Mouse (Mus musculus): ENCODE data around the gene Gm43951.

Gm43951 gene

DNA sequence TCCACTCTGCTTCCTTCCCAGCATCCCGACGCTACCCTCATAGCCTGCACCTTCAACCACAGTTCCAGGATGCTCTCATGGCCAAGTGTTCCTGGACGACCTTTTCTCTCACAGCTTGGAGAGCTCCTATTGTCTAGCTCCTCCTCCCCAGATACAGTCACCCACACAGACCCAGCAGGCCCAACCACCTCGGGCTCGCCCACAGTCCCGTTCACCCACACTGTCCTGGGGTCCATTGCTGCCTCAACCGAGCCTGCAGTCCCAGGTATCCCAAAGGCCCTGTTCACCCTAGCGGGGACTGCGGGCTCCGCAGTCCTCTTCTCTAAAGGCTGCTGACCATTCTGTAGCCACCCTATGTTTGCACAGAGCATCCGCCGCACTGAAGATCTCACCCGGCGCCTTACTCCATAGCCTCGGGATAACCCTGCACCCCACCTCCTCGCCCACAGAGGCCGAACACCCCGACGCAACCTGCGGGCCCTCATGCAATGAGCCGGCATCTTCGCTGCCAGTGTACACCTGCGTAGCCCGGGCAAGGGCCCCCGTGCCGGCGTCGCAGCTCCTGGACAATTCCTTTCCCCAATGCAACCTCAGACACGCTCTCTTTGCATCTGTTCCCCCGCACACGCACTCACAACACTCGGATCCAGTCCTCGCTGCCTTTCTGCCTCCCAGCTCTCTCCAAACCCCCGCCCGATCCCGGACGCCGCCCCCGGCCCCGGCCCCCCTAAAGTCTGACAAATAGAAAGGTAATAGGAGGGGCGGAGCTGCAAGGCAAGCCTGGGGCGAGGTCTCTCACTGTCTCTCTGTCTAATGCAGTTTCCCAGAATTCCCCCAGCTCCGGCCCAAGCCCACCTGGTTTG is at the start of gene Gm43951:
Gm43951 (minus strand) TSS at position 500 of the 863 bp plus-strand sequence.
- peak; percentile 54 for DNase-seq

DNA sequence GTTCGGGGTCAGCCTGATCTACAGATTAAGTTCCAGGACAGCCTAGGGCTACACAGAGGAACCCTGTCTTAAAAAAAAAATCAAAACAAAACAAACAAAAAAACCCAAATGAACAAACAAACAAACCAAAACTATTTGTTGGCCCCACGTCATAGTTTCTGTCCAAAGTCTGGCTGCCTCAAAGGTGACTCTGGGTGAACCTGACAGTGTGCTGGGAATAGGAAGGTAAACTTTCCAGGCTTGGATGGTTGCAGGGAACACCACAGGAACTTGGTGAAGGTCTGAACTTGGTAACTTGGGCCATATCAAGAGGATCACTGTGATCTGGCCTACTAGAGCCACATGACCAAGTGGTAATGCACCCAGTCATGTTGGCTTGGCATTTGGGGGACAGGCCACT is 49.8 kb upstream of the Gm43951 start:
- no peak for DNase-seq

DNA sequence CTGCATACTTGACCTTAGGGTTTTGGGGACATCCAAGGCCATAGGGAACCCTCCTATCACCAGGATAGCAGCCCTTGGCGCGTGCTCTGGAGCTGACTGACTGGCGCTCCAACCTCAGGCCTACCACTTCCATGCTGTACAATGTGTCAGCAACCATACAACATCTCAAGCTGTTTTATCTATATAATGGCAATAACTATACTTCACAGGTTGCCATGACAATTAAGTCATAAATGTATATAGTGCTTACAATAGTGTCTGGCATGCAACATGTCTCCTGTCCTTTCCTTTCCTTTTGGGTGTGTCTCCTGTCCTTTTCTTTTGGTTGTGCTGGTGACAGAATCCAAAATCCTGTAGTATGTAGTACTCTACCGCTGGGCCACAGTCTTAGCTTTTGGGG is 49.0 kb upstream of the Gm43951 start:
- no peak for DNase-seq

DNA sequence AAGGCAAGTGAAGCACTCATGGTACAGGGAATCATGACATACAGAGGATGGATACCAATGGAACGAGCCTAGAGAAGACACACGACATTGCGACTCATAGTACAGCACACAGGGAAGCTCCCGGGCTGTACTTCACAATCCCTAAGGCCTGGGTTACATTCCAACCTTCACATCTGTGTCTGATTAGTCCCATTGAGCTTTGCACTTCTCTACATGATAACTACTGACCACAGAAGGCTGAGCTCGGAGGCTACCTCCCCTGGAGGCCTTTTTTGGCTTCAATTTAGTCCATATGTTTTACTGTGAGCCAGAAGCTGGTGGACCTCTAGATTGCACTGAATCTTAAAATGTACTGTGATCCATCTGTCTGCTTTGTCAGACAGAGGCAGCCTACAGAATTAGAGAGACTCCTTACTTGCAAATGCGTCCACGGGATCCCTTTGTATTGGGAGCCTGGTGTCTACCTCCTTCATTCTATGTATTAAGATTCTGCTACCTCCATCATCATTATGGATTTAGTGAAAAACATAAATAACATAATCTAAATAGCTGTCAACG is 38.6 kb upstream of the Gm43951 start:
- no peak for DNase-seq

DNA sequence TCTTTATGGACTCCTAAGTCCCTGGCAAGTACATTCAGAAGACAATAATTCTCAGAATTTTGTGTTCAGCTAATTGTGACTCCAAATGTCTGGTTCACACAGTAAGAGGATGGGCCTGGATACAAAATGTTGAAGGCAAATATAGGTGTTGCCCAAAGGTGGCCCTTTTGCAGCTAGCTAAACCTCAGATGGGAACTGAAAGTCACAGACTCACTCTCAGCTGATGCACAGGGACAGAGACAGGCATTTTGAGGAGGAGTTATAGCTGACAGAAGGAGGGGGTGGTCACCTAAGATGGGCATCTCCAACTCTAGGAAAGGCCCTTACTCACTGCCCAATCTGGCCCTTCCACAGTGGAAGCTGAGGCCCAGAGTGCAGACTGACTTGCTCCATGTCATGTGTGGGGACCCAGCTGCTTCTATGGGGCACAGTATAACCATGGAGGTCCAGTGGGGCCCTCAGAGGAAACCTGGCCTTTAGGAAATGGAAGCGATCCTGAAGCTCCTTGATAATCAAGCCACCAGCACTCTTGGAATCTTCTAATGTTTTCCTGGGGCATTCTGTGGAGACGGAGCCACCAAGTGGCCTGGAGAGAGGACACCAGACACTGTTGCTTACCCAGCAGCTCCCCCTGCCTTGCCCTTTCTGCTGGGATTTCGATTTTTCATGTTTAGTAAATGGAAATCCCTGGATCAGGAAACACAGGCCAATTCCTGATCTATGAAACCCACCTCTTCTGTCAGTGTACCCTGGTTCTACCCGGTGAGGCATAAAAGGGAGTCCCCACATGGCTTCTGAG is 33.6 kb upstream of the Gm43951 start:
- DNase-seq = no peak

DNA sequence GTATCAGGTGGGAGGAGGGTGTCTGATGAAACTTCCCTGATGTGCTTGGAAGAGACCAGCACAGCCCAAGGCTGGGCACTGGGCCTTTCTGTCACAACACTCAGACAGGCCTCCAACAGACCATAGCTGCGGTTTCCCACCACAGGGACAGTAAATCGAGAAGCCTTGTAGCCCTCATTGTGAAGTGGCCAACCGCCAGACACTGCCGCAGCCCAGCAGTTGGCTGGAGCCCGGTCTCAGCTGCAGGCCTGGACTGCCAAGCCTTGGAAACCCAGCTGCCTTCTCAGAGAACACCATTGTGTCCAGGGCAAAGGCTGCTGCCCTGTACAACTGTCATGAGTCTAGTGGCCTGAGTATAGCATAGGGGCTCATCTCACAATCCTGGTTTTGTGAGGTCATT is 27.4 kb upstream of the Gm43951 start:
- peak; percentile 23 for DNase-seq

DNA sequence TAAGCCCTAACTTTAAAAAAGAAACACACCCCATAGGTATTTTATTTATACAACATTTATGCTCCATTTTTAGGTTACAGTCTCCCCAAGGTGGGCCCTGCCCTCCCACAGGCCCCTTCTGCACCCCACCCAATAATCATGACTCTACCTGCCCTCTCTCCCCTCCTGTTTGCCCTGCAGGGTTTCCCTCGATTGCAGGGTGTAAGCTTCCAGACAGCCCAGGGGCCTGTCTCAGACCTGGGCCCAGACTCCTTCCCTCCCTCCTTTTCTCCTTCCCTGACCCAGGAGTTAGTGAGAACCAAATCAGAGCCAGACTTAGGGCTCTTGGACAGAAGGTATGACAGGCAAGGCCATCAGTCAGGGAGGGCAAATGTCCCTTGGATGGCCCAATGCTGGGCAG is 26.4 kb upstream of the Gm43951 start:
- DNase-seq = no peak

DNA sequence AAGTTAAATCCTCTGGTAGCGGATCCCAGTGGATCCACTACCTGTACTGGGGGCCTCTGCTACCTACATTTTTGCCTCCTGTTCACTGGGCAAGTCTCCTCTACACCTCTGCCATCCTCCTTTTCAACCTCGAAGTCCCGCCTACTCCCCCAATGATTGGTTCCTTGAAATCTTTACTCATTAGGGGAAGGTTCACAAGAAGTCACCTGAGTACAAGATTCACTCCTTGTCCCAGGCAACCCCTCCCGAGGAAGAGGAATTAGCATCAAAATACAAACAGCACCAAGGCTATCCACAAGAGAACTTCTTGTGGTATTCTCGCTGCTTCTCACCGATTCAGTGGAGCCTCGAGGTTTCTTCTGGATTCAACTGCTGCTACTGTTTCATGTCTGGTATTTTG is 25.4 kb upstream of the Gm43951 start:
- DNase-seq = no peak

DNA sequence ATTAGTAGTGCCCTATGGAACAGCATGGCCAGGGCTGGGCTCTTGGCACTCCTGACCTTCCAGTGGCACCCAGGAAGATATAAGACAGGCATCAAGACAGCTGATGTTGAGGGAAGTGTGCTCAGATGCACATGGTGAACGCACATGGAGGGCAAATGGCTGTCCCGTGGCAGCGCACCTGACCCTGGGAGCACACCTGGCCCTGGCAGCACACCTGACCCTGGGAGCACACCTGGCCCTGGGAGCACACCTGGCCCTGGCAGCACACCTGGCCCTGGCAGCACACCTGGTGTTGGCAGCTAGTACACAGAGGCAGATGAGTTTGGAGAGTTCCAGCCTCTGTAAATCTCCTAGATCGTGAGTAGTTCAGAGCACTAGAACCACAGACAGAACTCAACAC is 21.9 kb upstream of the Gm43951 start:
- DNase-seq = no peak

DNA sequence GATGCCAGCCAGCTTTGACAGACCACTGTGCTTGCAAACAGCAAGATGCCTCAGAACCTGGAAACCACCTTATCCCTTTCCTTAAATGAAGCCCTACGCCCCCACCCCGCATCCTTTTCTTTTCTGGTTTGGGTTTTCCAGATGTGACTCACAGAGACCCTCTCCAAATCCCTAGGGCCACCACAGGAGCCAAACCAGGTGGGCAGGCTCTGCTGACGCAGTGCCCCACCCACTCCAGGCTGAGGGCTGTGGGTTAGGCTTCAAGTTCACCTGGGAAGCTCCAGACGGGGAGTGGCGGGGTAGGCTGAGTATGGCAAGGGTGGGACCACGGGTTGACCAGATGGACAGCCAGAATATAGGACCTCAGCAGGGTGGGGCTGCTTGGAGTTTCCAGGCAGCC is 20.3 kb upstream of the Gm43951 start:
- no peak for DNase-seq

DNA sequence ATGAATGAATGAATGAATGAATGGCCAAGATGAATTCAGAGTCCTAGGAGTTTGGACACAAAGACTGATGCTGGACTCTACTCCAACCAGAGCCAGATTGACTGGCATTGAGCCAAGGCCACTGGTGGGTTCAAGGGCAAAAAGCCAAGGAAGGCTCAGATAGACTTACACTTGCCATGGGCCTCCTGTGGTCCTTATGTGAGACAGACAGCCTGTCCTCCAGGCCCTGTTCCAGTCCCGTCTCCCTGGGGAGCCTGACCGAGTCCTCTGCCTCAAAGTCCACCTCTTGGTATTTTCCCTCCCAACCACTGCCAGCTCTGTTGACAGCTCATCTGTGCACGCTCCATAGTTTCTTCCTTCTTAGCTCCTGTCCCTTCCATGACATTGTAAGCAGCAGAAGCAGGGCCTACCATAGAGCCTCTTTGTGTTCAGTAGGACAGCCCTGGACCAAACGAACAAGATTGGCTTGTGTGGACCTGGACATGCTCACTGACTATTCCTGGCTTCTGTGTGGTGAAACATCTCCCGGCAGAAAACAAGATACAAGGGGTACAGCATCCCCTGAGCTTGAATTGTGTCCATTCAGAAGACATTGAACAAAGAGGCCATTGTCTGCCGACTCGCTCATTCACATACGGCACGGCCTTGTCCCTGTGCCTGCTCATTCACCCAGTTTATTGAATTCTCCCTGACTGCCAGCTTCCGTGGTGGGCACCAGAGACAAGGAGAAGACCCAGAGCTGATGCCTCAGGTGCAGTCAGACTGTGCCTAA is 19.6 kb upstream of the Gm43951 start:
- DNase-seq = peak; percentile 74

DNA sequence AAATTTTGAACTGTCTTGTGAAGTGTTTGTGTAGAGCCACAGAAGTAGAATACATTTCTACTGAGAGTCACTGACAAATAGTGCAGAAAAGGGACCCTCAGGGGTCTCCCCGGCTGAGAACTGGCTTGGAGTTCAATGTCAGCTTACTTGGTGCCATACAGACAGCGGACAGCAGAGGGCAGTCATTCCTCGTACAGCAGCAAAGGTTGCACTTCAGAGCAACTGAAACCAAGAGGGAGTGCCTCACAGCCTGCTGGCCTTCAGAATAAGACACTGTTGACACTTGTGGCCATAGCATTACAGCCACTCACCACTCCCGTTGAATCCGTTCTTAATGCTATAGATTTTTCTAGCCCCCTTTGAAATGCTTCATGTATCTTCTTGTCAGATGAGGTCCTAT is 18.2 kb upstream of the Gm43951 start:
- DNase-seq = peak; percentile 63

DNA sequence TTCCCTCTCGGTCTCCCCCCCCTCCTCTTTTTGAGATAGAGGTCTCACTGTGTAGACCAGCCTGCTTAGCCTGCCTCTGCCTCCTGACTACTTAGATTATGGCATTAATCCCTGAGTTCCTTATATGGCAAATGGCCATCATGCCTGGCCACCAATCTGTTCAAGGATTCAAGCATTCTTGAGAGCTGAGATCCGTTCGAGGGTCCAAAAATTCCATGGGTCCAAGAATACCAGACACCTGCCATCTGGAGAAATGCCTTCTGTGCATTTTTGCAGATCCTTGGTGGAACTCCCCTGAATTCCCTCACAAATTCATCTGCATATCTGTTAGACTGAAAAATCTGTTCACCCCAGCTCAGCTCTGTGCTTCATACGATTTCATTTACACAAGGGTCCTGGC is 16.8 kb upstream of the Gm43951 start:
- no peak for DNase-seq

DNA sequence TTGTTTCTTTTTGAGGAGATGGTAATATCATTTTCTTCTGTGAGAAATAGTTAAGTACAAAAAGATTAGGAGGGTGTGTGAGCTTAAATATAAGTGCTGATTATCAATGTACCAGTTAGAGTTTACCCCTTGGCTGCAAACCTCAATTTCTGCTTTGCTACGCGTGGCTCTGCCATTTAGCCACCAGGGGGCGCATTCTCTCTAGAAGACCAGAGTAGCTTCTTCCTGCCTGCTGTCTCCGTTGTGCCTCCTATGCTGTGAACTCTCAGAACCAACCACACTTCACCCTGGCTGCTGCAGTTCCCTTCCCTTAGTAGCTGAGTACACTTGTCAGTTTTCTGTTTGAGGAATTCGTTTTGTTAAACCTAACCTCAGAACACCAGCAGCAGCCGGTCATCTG is 14.6 kb upstream of the Gm43951 start:
- peak; percentile 46 for DNase-seq

DNA sequence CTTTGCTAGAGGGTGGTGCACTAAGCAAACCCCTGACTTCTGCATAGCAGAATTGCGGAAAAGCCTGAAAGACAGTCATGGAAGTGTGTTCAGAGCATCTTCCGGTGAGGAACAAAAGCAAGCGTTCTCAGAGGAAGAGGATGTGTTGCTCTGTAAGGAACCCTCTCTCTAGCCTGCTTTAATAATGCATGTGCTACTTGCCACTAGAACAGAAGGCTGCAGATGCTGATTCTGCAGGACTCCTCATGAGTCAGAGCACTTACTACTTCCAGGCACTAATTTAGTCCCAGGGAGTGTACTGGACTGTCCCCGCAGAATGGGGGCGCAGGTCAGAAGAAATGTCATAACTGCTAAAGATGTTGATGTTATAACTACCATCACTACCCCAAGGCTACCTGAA is 10.5 kb upstream of the Gm43951 start:
- no peak for DNase-seq

DNA sequence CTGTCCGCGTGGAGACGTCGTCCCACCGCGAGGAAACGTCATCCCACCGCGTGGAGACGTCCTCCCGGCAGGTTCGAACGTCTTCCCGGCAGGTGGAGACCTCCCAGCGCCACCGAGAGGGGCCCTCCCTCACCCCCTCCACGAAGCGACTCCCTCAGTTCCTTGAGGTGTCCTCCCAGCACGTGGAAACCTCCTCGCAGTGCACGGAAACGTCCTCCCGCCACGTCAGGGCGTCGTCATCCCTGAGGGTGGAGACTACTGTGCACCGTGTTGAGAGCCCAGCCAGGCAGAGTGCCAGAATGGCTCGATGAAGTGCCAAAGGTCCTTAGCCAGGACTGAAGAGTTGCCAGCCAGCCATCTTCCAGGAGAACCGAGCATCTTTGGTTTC is 8.8 kb upstream of the Gm43951 start, which contains the start of gene Med31:
Med31 (minus strand) TSS at position 183 of the 388 bp plus-strand sequence.
- peak; percentile 90 for DNase-seq

DNA sequence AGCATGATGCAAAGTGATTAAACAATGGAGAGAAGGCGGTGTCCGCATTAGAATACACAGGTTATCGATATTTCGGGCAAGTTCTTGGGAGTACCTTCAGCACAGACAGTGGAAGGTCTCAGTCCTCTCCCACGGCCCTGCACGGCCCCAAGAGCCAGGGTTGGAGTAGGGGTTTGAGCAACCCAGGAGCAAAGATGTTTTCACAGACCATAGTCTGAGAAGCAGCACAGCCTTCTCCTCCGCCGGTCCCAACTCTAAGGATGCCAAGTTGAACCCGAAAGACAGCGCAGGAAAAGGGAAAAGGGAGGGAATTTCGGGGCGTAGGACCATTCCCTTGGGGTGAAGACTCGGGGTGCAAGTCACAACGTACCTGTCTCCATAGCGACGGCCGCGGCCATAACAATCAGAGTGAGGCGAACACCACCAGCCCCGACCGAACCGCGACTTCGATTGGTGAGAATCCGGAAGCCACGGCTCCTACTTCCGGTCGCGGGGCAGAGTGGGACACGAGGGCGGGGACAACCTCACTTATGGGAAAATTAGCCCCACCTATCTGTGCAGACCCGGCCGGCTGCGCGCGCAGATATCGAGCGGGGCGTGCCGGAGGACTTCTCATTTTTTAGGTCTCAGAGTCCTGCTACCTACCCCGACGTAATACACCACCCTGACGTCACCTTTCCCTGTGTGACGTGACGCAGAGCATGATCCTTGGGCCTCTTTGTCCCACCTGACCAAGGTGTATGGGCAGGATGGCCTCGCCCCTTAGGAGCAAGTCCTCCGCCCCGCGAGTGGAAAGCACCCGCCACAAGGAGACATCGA is 8.2 kb upstream of the Gm43951 start:
- DNase-seq = peak; percentile 93

DNA sequence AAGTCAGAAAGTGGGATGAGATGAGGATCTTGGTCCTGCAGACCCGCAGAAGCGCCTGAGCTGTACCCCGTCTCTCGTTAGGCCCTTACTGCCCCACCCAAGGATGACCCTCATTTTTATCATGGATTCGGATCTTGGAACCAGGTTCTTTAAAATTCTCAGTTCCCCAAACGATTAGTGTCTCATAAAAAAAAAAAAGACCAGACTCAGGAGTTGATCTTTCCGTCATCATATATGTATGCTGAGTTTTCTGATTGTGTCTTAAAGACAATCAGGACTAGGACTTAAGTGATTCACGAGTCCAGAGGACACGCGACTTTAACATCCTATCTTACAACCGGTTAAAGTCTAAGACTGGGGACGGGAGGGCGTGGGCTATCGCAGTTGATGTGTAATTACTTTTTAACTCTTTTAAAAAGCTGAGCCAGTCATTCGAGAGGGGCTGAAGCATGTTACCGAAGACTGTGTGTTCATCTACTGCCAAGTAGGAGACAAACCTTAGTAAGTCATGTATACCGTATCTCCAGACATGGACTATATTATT is 1.3 kb upstream of the Gm43951 start:
- no peak for DNase-seq

DNA sequence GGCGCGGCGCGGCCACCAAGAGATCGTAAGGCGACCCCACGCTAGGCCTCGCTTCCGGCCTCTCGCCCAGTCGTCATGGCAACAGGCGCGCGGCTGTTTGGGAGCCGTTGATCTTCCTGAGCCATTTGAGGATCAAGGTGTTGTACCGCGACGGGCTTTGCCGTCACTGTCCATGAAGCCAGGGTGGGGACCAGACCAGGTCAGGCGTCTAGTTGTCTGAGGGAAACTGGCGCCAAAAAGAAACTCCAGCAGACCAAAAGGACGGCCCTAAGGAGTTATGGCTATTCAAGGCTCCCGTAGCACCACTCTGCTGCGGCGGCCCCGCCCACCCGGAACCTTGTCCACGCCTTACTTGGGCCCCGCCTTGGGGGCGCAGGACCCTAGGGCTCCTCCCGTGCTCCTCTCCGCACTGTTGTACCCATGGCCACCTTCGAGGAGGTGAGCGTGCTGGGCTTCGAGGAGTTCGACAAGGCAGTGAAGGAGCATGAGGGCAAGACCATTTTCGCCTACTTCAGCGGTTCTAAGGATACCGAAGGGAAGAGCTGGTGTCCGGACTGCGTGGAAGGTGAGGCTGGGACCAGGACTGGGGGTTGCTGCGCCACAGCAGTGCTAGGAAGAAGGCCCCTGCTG is 679 bp upstream of the Gm43951 start, which contains the start of the genes 4933427D14Rik and Txndc17:
4933427D14Rik (minus strand) TSS at position 256 of the 630 bp plus-strand sequence.
Txndc17 (plus strand) TSS at position 344 of the 630 bp plus-strand sequence.
- peak; percentile 83 for DNase-seq

DNA sequence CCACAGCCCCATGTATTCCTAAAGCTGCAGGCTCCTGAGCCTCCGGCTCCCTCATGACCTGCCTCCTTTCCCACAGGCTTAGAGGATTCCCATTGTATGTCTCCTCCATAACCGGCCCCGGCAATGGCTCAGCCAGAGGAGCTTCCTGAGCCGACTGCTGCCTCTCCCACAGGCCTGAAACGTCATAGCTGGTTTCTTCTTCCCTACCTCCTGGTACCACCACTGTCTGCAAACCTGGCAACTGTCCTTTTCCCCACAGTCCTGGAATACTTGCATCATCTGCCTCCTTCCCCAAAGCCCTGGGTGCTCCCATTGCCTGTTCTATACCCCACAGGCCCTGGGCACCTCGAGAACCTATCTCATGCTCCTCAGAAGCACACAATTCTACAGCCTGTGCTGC is 1.4 kb downstream of the Gm43951 start:
- peak; percentile 31 for DNase-seq

DNA sequence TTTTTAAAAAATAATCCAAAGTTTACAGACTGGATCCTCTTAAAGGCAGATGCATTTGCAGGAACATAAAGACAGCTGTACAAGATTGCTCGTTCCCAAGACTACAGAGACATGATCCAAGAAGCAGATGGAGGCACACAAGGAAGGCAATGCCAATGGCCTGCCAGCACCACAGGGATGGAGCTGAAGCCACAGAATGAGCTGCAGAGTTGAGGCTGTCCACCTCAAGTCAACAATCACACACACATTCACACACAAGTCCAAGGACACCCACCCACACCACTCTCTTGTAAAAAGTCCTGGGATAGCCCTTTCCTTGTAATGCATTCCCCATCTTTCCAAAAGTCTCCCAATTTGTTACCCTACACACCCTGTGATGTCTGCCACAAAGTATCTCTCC is 3.2 kb downstream of the Gm43951 start:
- DNase-seq = peak; percentile 53
